Mouse (Mus musculus): ENCODE results near the gene Loxl4.

GRCm38 (mm10) chr19:42659354-42660243 lies 47.0 kb upstream of the Loxl4 start:
- no peak for TF ChIP-seq POLR2A (IDR thresholded peaks at IDR 0.05; ENCODE audit: low read depth, low read length)
- TF ChIP-seq SIN3A (IDR thresholded peaks at IDR 0.05; ENCODE audit: low read length): no peak
- TF ChIP-seq CTCF (conservative IDR thresholded peaks at IDR 0.05 in 1 of 2, IDR thresholded peaks at IDR 0.05 in 1 of 2; ENCODE audit: low read depth in 2 of 2, low read length in 2 of 2): no peak
- TF ChIP-seq CHD2 (IDR thresholded peaks at IDR 0.05; ENCODE audit: low read length): no peak
- no peak for TF ChIP-seq ZMIZ1 (IDR thresholded peaks at IDR 0.05; ENCODE audit: low read depth, low read length)
- no peak for TF ChIP-seq SMC3 (IDR thresholded peaks at IDR 0.05; ENCODE audit: low read depth, low read length)
- TF ChIP-seq JUND (conservative IDR thresholded peaks at IDR 0.05; ENCODE audit: low read depth, low read length): no peak
- TF ChIP-seq POLR2AphosphoS2 (IDR thresholded peaks at IDR 0.05; ENCODE audit: low read depth, low read length): no peak
- no peak for TF ChIP-seq NRF1 (IDR thresholded peaks at IDR 0.05; ENCODE audit: low read depth, low read length)
- TF ChIP-seq RAD21 (IDR thresholded peaks at IDR 0.05; ENCODE audit: low read depth, low read length): no peak
- no peak for TF ChIP-seq BHLHE40 (IDR thresholded peaks at IDR 0.05; ENCODE audit: low read depth, low read length)
